Mouse (Mus musculus): ENCODE measurements at regions not wholly inside any gene's neighbourhood (a gene's known extent, or its start where the extent isn't known, plus 50 kb on each side); places are given as distances from the start of the nearest gene placed in this dataset.
"Not testable (repeated sequence)": the region's sequence is repeated elsewhere in the genome, so short reads cannot be mapped to it uniquely, and the experiment has no call there.

- DNase-seq (ENCODE audit: low read depth) = not testable (repeated sequence)
These were observed 197.5 kb downstream of the Tcp10c start for GRCm38 (mm10) chr17:13551693-13552404.

- DNase-seq (ENCODE audit: low read depth) = not testable (repeated sequence)
These were observed 198.5 kb downstream of the Tcp10c start for GRCm38 (mm10) chr17:13552840-13553239.

DNA sequence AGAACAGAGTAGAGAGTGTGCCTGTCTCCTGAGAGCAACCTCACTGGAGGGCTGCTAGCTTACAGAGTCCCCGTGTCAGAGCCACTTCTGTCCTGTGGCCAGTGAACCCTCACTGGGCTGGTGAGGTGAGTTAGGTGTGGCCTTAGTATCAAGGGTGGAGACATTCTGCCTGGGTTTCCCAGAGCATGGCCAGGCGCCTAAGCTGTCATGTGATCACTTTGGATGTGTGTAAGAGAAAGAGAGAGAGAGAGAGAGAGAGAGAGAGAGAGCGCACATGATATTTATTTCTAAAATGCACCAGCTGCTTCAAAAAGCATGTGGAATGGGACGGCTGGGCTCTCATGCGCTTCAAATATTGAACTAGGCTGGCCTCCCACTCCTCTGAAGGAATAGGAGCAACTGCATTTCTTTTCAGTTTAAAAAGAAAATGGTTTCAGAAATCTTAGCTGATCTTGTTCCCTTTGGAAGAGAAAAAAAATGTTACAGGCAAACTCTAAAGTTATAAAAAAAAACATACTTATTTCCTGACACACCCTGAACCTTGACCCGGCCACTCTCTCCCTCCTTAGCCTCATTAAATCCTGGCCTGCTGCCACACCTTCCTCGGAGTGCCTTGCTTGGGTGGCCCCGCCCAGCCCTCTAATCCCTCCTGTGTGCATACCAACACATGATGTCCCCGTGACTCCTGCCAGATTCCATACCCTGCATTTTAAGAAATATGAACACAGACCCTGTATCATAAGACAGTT is 201.1 kb downstream of the Tcp10c start:
- DNase-seq (ENCODE audit: low read depth) = not testable (repeated sequence)

- not testable (repeated sequence) for DNase-seq (ENCODE audit: low read depth)
These were observed 201.8 kb downstream of the Tcp10c start for GRCm38 (mm10) chr17:13556060-13556660.

GRCm38 (mm10) chr17:13558863-13559262 is 201.5 kb upstream of the Afdn start:
- no peak for DNase-seq (ENCODE audit: low read depth)

DNA sequence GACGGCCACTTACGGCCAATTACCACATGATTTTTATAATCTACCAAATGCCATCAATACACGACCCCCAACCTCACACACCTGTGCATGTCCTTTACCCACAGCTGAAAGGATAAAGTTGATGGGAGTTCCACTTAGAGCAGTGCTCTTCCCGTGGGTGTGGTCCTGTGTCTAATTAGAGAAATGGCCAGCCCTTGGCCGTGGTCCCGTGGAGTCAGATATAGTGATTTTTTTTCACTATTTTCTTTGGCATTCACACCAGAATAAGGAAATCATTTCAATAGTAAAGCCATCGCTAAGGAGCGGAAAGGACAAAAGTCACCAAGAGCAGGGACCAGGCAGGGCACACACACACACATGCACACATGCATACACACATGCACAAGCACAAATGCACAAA is 199.0 kb upstream of the Afdn start:
- no peak for DNase-seq (ENCODE audit: low read depth)

DNA sequence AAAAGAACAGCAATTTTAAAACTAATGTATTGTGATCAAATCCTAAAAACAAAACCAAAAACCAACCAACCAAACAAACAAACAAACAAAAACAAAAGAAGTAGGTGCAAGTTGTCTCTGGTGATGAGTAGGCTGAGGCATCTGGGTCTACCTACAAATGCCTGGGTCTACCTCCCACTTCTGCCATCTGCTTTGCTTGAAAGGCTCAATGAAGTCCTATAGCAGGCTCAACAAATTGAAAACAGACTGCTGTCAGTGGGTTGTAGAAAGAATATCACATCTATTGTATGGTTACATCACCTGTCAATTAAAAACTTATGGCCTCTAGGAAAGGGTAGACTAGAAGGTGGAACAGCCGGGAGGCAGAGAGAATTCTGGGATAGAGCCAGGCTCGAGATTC is 197.4 kb upstream of the Afdn start:
- DNase-seq (ENCODE audit: low read depth) = no peak

- DNase-seq (ENCODE audit: low read depth) = no peak
These were observed 195.5 kb upstream of the Afdn start for GRCm38 (mm10) chr17:13564800-13565199.

GRCm38 (mm10) chr17:13566680-13567079 is 193.7 kb upstream of the Afdn start:
- no peak for DNase-seq (ENCODE audit: low read depth)

- no peak for DNase-seq (ENCODE audit: low read depth)
These were observed 193.2 kb upstream of the Afdn start for GRCm38 (mm10) chr17:13567183-13567582.

DNA sequence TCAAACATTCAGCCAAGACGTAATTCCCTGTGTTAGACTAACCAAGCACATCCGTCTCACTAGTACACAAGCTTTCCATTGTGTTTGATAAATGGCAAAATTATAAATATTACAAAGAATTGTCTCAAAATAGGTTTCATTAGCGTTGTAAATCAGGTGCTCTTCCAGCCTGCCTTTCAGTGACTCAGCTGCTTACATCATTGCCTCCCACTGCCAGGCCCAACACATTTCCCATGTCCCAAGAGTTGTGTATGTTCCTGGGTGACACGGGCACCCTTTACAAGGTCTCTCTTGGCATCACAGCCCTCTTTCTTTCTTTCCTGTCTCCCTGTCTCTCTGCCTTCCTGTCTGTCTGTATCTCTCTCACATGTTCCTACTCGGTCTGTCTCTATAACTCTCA is 189.5 kb upstream of the Afdn start:
- no peak for DNase-seq (ENCODE audit: low read depth)

DNA sequence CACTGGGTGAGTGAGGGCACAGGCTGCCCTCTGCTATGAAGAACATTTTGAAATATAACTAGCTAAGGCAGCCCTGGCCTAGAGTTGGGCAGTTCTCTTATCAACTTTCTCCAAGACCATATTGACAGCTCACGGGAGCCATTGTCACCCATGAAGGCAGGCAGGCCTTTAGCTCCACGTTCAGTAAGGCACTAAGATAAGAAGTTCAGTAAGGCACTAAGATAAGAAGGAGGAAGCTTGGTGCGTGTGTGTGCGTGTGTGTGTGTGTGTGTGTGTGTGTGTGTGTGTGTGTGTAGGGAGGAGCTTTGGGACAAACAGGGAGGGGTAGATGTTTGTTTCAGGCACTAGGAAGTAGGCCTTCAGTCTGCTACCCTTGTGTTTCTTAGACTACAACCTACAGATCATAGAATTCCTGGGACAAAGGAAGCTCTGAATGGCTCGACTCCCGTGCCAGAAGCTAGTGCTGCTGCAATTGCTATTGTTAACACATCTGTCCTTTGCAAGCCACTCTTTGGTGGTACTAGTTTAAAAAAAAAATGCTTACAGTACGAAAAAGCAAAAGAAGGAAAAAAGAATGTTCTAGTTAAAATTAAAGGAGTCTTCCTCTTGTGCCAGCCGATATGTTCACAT is 188.0 kb upstream of the Afdn start:
- DNase-seq (ENCODE audit: low read depth) = no peak

- no peak for DNase-seq (ENCODE audit: low read depth)
These were observed 187.3 kb upstream of the Afdn start for GRCm38 (mm10) chr17:13573036-13573435.

- no peak for DNase-seq (ENCODE audit: low read depth)
These were observed 186.2 kb upstream of the Afdn start for GRCm38 (mm10) chr17:13574122-13574521.

GRCm38 (mm10) chr17:13574682-13575444 is 185.5 kb upstream of the Afdn start:
- no peak for DNase-seq (ENCODE audit: low read depth)

GRCm38 (mm10) chr17:13577798-13578197 is 182.5 kb upstream of the Afdn start:
- no peak for DNase-seq (ENCODE audit: low read depth)

GRCm38 (mm10) chr17:13581214-13581920 is 179.0 kb upstream of the Afdn start:
- DNase-seq (ENCODE audit: low read depth) = no peak

DNA sequence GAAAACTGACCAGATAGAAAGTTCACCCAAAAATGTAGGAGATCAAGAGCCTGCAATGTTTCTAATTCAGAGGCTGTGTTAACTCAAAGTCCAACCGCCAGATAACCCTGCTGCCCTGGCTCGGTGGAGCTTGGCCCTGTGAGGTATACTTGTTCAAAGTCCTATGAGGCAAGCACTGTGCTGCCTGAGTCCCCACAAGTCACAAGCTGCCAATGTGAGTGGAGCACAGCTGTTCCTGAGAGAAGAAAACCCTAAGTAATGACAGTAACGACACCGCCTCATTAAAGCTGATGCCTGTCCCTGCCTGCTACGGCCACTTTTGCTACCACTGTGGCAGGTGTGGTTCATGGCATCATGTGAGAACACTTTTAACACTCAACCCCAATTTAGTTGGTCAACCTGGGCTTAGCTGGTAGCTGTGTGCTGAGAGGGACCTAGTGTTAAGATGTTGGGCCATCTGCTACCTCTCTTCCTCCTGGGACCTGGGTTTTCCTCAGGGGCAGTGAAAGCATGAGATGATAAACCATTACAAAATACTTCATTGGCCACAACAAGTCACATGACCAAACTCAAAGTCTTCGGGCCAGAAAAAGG is 178.2 kb upstream of the Afdn start:
- no peak for DNase-seq (ENCODE audit: low read depth)

DNA sequence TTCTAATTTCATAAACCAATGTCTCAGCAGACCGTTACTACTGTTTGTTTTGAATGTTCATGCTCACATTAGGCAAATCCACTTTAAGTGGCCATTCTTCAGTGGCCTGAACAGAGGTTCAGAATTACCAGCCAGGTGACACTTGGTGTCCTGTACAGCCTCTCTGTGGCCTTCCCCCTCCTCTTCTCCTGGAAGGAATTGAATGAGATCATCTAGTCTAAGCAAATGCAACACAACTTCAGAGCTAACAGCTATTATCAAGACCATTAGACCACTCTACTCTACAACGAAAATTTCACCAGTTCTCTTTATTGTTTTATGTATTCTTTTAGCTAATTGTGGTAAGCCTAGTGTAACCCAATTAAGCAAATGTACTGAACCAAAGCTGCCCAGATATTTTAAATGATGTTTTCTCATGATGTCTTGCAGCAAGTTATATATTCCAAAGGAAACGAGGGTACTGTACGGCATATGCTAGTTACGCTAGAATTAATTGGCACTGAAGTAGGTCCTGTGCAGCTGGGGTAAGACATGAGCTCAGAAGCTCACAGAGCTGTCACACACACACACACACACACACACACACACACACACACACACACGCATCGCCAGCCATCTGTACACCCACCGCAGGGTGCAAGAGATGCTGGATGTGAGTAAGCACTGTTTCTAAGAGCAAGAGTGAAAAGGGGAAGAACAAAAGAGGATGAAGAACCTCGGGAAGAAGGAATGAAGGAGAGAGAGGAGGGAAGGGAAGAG is 176.7 kb upstream of the Afdn start:
- no peak for DNase-seq (ENCODE audit: low read depth)

DNA sequence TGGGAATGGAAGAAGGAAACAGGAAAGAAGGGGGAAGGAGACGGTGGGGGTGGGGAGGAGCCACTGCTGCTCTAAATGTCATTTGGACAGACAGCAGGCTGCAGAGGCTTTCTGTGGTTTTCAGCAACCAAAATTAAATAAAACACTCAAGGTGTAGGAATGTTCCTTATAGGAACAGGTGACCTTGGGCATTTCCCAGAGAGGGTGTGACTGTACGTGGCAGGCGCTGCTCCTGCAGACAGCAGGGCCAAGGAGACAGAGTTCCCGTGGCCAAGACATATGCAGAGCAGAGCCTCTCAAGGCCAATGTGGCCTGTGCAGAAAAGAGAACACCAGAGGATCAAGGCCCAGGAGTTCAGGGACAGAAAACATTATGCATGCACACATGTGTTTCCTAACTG is 175.9 kb upstream of the Afdn start:
- no peak for DNase-seq (ENCODE audit: low read depth)
